ENCODE assay signal across 18 mouse cellular contexts in genomic region chr4:107321041-107321440, GRCm38 (mm10). TPM values are rescaled to one million over a fixed set of nuclear protein-coding genes. Genes with fewer than 3 reads are reported as not detected.
"Had no signal": no experiment of that assay in that cellular context is flagged by ENCODE, and none has a peak within 500 bp of the region (broad histone marks: within the 10 kb centered on the region; RNA-seq: fewer than 3 reads in every experiment).

No protein-coding gene starts in this region.

- H3K4me2 ChIP-seq: limb, embryonic 15.5 days; liver, embryonic 13.5 days; lung, embryonic 15.5 days; midbrain, embryonic 11.5 days; midbrain, embryonic 15.5 days; neural tube, embryonic 12.5 days had no signal

- H3K27me3 ChIP-seq: limb, embryonic 15.5 days; liver, embryonic 13.5 days; lung, embryonic 15.5 days; megakaryocyte, embryonic 14.5 days; midbrain, embryonic 15.5 days; neural tube, embryonic 12.5 days had no signal

- H3K9me3 ChIP-seq: limb, embryonic 15.5 days; liver, embryonic 13.5 days; lung, embryonic 15.5 days; megakaryocyte, embryonic 14.5 days; midbrain, embryonic 15.5 days; neural tube, embryonic 12.5 days had no signal

- DNase-seq: kidney, adult 2 months; kidney, postnatal 36 days; layer of hippocampus, adult 9-11 months; layer of hippocampus, postnatal 36 days; liver, embryonic 13.5 days; liver, postnatal 0 days; lung, postnatal 14 days; right cerebral cortex, postnatal 14 days; thymus, postnatal 36 days had no signal

- H3K27ac ChIP-seq: limb, embryonic 15.5 days; liver, embryonic 13.5 days; lung, embryonic 15.5 days; macrophage; midbrain, embryonic 15.5 days; neural tube, embryonic 12.5 days had no signal

- ATAC-seq: liver, postnatal 0 days; midbrain, embryonic 15.5 days had no signal

- H3K4me1 ChIP-seq: limb, embryonic 15.5 days; liver, embryonic 13.5 days; lung, embryonic 15.5 days; midbrain, embryonic 15.5 days; neural tube, embryonic 12.5 days had no signal

- H3K9ac ChIP-seq: limb, embryonic 15.5 days; liver, embryonic 13.5 days; liver, postnatal 0 days; lung, embryonic 15.5 days; midbrain, embryonic 15.5 days; neural tube, embryonic 12.5 days had no signal

- H3K4me3 ChIP-seq: limb, embryonic 15.5 days; liver, embryonic 13.5 days; lung, embryonic 15.5 days; megakaryocyte, embryonic 14.5 days; midbrain, embryonic 15.5 days; neural tube, embryonic 12.5 days had no signal

RNA-seq across cellular contexts. Expression of gene Dio1, which starts 14.1 kb away (rescaled TPM):
- polyA plus RNA-seq: limb, embryonic 11.5 days; liver, embryonic 13.5 days; macrophage; midbrain, embryonic 11.5 days; midbrain, embryonic 15.5 days; neural tube, embryonic 12.5 days; stomach, embryonic 14.5 days had no signal
